Mouse (Mus musculus): Measurements from ENCODE around the gene Ccna2.

GRCm38 (mm10) chr3:36541399-36541798, 30.6 kb downstream of the Ccna2 start:
- no peak for TF ChIP-seq POLR2A (IDR thresholded peaks at IDR 0.05; ENCODE audit: extremely low read depth, insufficient read depth, low read length)
- TF ChIP-seq CTCF (IDR thresholded peaks at IDR 0.05; ENCODE audit: low read depth, low read length): no peak
